Mouse (Mus musculus) thymus, adult 2 months (tissue): ENCODE measurements around the gene 6030468B19Rik. TPM values are rescaled to one million over a fixed set of nuclear protein-coding genes. Genes with fewer than 3 reads are reported as not detected.
"Not testable (repeated sequence)": the region's sequence is repeated elsewhere in the genome, so short reads cannot be mapped to it uniquely, and the experiment has no call there.

ENCODE experiments used
- DNase-seq: peaks from one replicate; pipeline ENCODE4 v3.0.0; 2021
- H3K27ac ChIP-seq: fragments of 200-500 bp; 2 replicates; pipeline ENCODE4 v1.5.1; 2012; ENCODE audit warnings: low read length, control low read depth; ENCODE audit not compliant: control insufficient read depth, insufficient read depth
- H3K27me3 ChIP-seq: fragments of 200-500 bp; 2 replicates; pipeline ENCODE4 v1.6.1; 2012; ENCODE audit warnings: mild to moderate bottlenecking, low read length, moderate library complexity, mixed read lengths; ENCODE audit not compliant: control insufficient read depth, insufficient read depth
- H3K36me3 ChIP-seq: fragments of 200-500 bp; 2 replicates; pipeline ENCODE4 v1.6.1; 2012; ENCODE audit warnings: mild to moderate bottlenecking, low read length, moderate library complexity; ENCODE audit not compliant: control insufficient read depth, insufficient read depth
- H3K4me1 ChIP-seq: fragments of 200-500 bp; replicated peaks from 2 replicates; pipeline ENCODE4 v1.6.1; 2012; ENCODE audit warnings: low read length; ENCODE audit not compliant: control insufficient read depth, insufficient read depth
- H3K4me3 ChIP-seq: fragments of 200-500 bp; 2 replicates; pipeline ENCODE4 v1.5.1; 2012; ENCODE audit warnings: mild to moderate bottlenecking, low read length, control low read depth, moderate library complexity; ENCODE audit not compliant: control insufficient read depth, insufficient read depth
- CTCF ChIP-seq: fragments of 200-500 bp; IDR thresholded peaks from 2 replicates; pipeline ENCODE4 v1.5.1; 2012; ENCODE audit warnings: mild to moderate bottlenecking, control low read depth, low read length, moderate library complexity, borderline replicate concordance; ENCODE audit not compliant: control insufficient read depth, poor library complexity, insufficient read depth; ENCODE audit errors: extremely low read depth
- POLR2A ChIP-seq: fragments of 200-500 bp; IDR thresholded peaks from 2 replicates; pipeline ENCODE4 v1.6.1; 2012; ENCODE audit warnings: mild to moderate bottlenecking, low read length, control low read depth, moderate library complexity; ENCODE audit not compliant: control insufficient read depth, poor library complexity, insufficient read depth; ENCODE audit errors: extremely low read depth
- WGBS: fragments of 180-500 bp; shearing (Covaris S2); methylation state at CpG from one replicate; pipeline ENCODE4 v1.1.7; 2018; 5-methylcytosine and 5-hydroxymethylcytosine counted together
- polyA plus RNA-seq: library from polyadenylated mRNA; depleted of rRNA; stranded (reverse); fragments of >200 nt; gene quantifications from 2 replicates; pipeline ENCODE4 v1.2.3, GENCODE M21; 2012

Gene 6030468B19Rik
- polyA plus RNA-seq, 1 experiment: 1.7 TPM

DNA sequence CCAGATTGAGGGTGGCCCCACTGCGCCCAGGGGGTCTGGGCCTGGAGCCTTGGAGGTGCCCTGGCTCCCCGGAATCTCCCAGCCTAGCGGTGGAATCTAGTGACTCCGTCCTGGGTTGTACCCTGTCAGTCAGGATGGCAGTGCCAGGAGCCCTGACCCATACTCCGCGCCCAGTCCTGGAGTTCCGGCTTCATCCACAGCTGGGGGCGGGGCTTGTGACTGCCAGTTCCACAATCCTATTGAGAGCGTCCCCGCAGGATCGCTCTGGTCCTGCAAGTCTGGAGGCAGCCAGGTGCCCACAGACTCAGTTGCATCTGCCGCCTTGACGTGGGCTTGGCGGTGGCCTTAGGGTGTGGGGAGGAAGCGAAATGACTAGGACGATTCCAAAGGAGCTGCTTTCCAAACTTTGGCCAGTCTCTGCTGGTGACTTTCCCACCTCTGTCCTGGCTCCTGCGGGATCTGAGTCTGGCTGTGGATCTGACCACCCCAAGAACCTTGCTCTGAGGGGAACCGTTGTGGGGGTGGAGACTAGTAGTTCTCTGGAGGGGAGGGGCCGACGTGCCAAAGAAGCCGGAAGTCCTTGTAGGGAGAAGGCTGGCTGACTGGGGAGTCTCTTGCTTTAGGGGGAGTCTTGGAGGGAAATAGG is 13.1 kb downstream of the 6030468B19Rik start:
- peak; percentile 88 for DNase-seq
- peak overlapping the region; percentile 58 for H3K4me3 ChIP-seq
- H3K27ac ChIP-seq: peak overlapping the region; percentile 6
- TF ChIP-seq CTCF (peak; percentile 43; the same call in 1 of the 2 replicates), POLR2A (peak; percentile 39; the same call in 1 of the 2 replicates)
- H3K27me3 ChIP-seq: no peaks in the 10 kb centered on the region
- no peaks in the 10 kb centered on the region; the same call in 1 of the 2 replicates for H3K36me3 ChIP-seq
- WGBS: under 1% methylated on average over 21 of the region's 21 CpGs
- peaks cover 12% of the 10 kb centered on the region for H3K4me1 ChIP-seq

DNA sequence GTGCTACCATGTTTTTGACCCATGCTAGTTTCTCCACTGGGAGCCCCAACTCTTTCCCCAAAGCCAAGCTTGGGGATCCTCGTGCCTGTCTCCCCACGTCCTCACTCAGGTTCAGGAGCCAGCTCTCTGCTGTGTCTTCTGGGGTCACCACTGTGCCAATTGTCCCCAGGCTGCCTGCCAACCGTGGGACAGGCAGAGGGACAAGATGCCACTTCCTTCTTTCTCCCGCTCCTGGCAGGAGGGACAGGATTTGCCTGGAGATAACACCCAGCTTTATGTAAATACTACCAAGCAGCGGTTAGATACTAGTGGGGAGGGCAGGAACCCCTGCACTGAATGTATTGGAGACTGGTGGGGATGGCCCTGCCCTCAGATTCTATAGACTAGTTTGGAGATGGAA is 16.4 kb downstream of the 6030468B19Rik start:
- WGBS: 89% methylated on average over 5 of the region's 5 CpGs
- Histone ChIP-seq H3K36me3 (peaks cover 17% of the 10 kb centered on the region), H3K4me1 (peaks cover 12% of the 10 kb centered on the region), H3K27me3 (no peaks in the 10 kb centered on the region), H3K27ac (no peak overlapping the region), H3K4me3 (no peak overlapping the region)
- no peak for DNase-seq
- TF ChIP-seq CTCF: no peak
- no peak for TF ChIP-seq POLR2A

DNA sequence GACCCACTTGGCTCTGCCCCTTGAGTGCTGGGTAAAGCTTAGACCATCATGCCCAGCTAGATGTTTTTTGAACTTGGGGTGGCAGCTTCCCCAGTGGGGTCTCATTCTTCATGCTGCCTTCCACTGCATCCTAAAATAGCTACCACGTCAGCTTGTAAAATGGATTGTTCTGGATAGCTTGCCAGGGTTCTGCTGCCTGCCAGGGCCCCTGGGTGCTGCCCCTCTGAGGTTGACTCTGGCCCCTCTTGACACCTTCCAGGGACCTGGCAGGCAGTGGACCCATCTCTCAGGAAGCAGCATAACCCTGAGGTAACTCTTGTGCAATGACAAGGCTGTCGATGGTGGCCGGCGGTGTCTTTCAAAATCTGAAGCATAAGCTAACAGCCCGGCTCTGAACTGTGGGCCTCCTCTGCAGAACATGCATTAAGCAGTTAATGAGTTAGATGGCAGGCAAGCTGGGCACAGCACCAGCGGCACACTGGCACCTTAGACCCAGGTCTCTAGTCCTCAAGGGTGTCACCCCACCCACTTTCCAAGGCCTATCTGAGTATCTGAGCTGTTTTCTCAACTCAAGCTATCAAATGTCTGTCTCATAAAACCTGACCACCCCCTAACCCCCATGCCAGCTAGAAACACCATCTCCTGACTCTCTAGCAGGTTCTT is 17.4 kb downstream of the 6030468B19Rik start:
- H3K36me3 ChIP-seq: peaks cover 17% of the 10 kb centered on the region
- no peak overlapping the region for H3K4me3 ChIP-seq
- peaks cover 7% of the 10 kb centered on the region; the same call in 1 of the 2 replicates for H3K4me1 ChIP-seq
- no peaks in the 10 kb centered on the region for H3K27me3 ChIP-seq
- no peak for DNase-seq
- H3K27ac ChIP-seq: no peak overlapping the region
- 95% methylated on average over 6 of the region's 6 CpGs for WGBS
- TF ChIP-seq POLR2A (no peak), CTCF (no peak)

DNA sequence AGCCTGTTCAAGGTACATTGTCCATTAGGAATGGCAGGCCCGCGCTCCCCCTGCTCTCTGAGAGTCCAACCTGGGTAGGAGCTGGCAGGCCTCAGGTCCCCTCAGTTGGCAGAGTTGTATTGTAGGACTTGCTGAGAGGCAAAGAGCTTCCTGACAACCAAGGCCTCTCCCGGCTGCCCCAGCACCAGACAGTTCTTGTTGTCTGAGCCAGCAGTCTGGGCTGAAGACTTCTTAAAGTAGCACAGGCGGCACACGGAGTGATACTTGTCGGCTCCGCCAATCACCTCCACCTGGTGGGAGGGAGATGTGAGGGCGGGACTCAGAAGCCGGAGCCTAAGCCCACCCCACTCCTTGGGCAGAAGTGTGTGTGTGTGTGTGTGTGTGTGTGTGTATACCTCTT is 18.4 kb downstream of the 6030468B19Rik start:
- not testable (repeated sequence) for H3K27me3 ChIP-seq, H3K4me1 ChIP-seq, H3K27ac ChIP-seq, H3K4me3 ChIP-seq, DNase-seq
- peaks cover 17% of the 10 kb centered on the region for H3K36me3 ChIP-seq
- WGBS: 97% methylated on average over 9 of the region's 9 CpGs

DNA sequence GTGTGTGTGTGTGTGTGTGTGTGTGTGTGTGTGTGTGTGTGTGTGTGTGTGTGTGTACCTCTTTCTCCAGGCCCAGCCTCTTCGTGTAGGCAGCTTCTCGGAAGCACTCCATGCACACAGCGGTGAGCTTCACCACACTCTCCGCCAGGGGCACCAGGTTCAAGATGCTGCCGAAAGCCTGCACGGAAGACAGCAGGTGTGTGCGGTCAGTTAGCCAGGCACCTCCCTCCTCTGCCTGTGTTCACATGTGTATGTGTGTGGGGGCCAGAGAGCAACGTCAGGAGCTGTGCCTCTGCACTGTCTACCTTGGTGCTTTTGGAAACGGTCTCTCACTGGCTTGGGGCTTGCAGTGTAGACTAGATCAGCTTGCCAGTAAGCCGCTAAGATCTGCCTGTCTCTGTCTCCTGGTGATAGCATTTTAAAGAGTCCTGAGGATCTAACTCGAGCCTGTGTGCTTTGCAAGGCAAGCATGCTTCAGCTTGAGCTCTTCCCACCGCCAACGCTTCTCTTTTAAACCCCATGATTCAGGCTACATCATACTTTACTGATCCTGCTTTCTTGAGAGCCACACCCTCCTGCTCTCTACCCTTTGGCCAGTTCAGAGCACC is 19.0 kb downstream of the 6030468B19Rik start:
- TF ChIP-seq POLR2A (no peak), CTCF (no peak)
- H3K27me3 ChIP-seq: no peaks in the 10 kb centered on the region
- 97% methylated on average over 13 of the region's 13 CpGs for WGBS
- H3K4me1 ChIP-seq: no peaks in the 10 kb centered on the region
- DNase-seq: no peak
- H3K27ac ChIP-seq: no peak overlapping the region
- no peak overlapping the region for H3K4me3 ChIP-seq
- H3K36me3 ChIP-seq: peaks cover 23% of the 10 kb centered on the region

DNA sequence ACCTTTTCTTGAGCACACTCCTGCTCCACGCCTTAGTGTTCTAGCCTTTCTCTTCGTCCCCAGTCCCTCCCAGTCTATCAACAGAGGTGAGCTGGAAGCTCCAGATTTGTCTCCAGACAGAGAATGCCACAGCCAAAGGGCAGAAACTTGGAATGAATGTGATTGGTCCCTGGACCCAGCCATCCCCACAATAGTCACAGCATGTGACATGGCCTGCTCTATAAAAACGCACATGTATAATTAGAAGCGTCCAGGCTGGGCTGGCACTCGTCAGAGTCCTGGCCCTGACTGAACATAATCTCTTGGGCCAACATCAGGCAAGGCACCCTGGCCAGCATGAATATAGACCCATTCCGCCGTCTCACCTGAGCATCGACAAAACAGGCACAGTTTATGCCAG is 21.6 kb downstream of the 6030468B19Rik start:
- Histone ChIP-seq H3K36me3 (peaks cover 23% of the 10 kb centered on the region), H3K27ac (no peak overlapping the region)
- no peak for DNase-seq

More for the DNA sequence above, 21.6 kb downstream of the 6030468B19Rik start:
- H3K4me1 ChIP-seq: peaks cover 3% of the 10 kb centered on the region
- H3K27me3 ChIP-seq: no peaks in the 10 kb centered on the region
- TF ChIP-seq CTCF (no peak), POLR2A (no peak)
- H3K4me3 ChIP-seq: no peak overlapping the region
- WGBS: 94% methylated on average over 8 of the region's 8 CpGs
